Mouse (Mus musculus) MEL (cell line): ENCODE measurements at regions not wholly inside any gene's neighbourhood (a gene's known extent, or its start where the extent isn't known, plus 50 kb on each side); places are given as distances from the start of the nearest gene placed in this dataset.

Experiments used
- CTCF ChIP-seq, 3 experiments: IDR thresholded peaks in 2 of 3; conservative IDR thresholded peaks in 1 of 3; 2 replicates each; pipeline ENCODE4 v1.5.1; 2011 to 2012; ENCODE audit warnings: low read length in 3 of 3, low read depth in 2 of 3, mild to moderate bottlenecking in 2 of 3, improper control_type of control experiment in 1 of 3, inconsistent platforms in 1 of 3, mixed read lengths in 1 of 3, moderate library complexity in 1 of 3; ENCODE audit not compliant: control insufficient read depth in 1 of 3, insufficient read depth in 1 of 3, poor library complexity in 1 of 3, severe bottlenecking in 1 of 3
- ELF1 ChIP-seq: IDR thresholded peaks from 2 replicates; pipeline ENCODE4 v1.6.1; 2014; ENCODE audit warnings: low read depth, mild to moderate bottlenecking, inconsistent platforms, low read length, improper control_type of control experiment, moderate library complexity
- EP300 ChIP-seq, 2 experiments: IDR thresholded peaks; 2 replicates each; pipeline ENCODE4 v1.6.1; 2011; ENCODE audit warnings: improper control_type of control experiment in 2 of 2, low read length in 2 of 2, low read depth in 1 of 2, mild to moderate bottlenecking in 1 of 2
- GATA1 ChIP-seq: IDR thresholded peaks from 2 replicates; pipeline ENCODE4 v1.6.1; 2011; ENCODE audit warnings: low read depth, low read length, improper control_type of control experiment
- POLR2A ChIP-seq, 2 experiments: IDR thresholded peaks; 2 replicates each; pipeline ENCODE4 v1.6.1; 2011 to 2012; ENCODE audit warnings: low read length in 2 of 2, mild to moderate bottlenecking in 2 of 2, control low read depth in 1 of 2, improper control_type of control experiment in 1 of 2, low read depth in 1 of 2, moderate library complexity in 1 of 2; ENCODE audit not compliant: control insufficient read depth in 1 of 2, insufficient read depth in 1 of 2, poor library complexity in 1 of 2
- SMC3 ChIP-seq: IDR thresholded peaks from 2 replicates; pipeline ENCODE4 v1.6.1; 2011; ENCODE audit warnings: low read depth, low read length, improper control_type of control experiment
- TAL1 ChIP-seq: IDR thresholded peaks from 2 replicates; pipeline ENCODE4 v1.6.1; 2012; ENCODE audit warnings: mild to moderate bottlenecking, inconsistent platforms, low read length, moderate library complexity, mixed read lengths
- USF1 ChIP-seq: IDR thresholded peaks from 2 replicates; pipeline ENCODE4 v1.6.1; 2014; ENCODE audit warnings: low read depth, mild to moderate bottlenecking, inconsistent platforms, low read length, improper control_type of control experiment, moderate library complexity

DNA sequence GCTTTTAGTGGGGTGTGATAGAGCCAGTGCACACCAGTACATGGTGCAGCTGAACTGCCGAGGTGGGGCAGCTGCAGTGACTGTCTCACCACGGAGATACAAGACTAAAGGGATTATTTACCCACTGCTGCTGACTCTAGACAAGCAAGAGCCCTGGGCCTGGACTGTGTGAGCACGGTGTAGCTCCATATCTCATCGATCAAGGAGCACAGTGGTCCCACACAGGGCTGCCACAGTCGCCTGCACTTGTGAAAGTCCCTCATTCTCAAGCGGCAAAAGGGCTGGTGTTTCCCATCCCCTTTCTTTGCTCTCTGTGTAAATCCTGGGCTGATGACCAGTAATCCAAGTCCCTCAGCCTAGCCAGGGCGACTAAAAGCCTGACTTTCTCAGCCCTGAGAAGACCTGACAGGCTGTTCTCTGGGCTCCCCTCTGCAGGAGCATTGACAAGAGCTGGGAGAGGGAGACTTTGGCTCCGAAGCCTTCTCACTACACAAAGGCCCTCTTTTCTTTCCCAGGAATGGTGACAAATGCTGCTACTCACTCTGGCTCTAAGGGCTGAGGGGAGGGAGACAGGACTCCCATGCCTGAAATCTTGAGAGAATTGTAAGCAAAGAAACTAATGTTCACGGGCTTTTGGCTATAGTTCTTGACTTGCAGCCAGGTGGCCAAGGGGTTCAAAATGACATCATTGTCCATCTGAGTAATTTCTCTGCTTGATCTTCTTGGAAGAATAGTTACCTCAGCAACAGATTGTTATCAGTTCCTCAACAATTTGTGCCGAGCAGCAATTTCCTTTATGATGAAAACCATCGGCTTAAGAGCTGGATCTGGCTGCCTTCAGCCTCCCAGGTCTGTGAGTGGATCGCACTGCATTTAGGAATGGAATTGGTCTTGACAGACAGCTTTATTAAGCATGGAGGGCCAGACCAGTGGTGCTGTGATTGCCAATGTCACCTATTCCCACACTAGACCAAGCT lies 103.3 kb upstream of the Eepd1 start:
- TF ChIP-seq CTCF (IDR thresholded peaks at IDR 0.05 in 2 of 3, conservative IDR thresholded peaks at IDR 0.05 in 1 of 3; ENCODE audit: control insufficient read depth in 1 of 3, insufficient read depth in 1 of 3, low read depth in 2 of 3, low read length in 3 of 3, poor library complexity in 1 of 3, severe bottlenecking in 1 of 3) (no peak), SMC3 (no peak), TAL1 (no peak), GATA1 (no peak), USF1 (no peak), POLR2A (IDR thresholded peaks at IDR 0.05; ENCODE audit: control insufficient read depth in 1 of 2, insufficient read depth in 1 of 2, low read depth in 1 of 2, low read length in 2 of 2, poor library complexity in 1 of 2) (no peak), EP300 (IDR thresholded peaks at IDR 0.05; ENCODE audit: low read depth in 1 of 2, low read length in 2 of 2) (no peak), ELF1 (no peak)
